Mouse (Mus musculus) induced T-regulatory cell, adult 2 months (primary cell): ENCODE results near the gene Rp9.

Experiments
- DNase-seq: peaks from one replicate; pipeline ENCODE4 v3.0.0-alpha.2; 2012; ENCODE audit warnings: low read depth

Gene Rp9

GRCm38 (mm10) chr9:22366621-22367020 lies 102.9 kb downstream of the Rp9 start:
- DNase-seq, result no peak

GRCm38 (mm10) chr9:22366221-22366620 lies 103.3 kb downstream of the Rp9 start:
- DNase-seq, result no peak
